Mouse (Mus musculus) C2C12 (cell line): ENCODE data around the gene Zfp341.

Source experiments
- CTCF ChIP-seq: IDR thresholded peaks from one replicate; pipeline ENCODE4 v1.5.1; 2011; ENCODE audit not compliant: control insufficient read depth, insufficient read depth, insufficient read length
- MAX ChIP-seq: IDR thresholded peaks from one replicate; pipeline ENCODE4 v1.6.1; 2011; ENCODE audit warnings: mild to moderate bottlenecking, control low read depth
- MYOD1 ChIP-seq: IDR thresholded peaks from one replicate; pipeline ENCODE4 v1.6.1; 2011; ENCODE audit warnings: low read depth; ENCODE audit not compliant: control insufficient read depth, insufficient read length

DNA sequence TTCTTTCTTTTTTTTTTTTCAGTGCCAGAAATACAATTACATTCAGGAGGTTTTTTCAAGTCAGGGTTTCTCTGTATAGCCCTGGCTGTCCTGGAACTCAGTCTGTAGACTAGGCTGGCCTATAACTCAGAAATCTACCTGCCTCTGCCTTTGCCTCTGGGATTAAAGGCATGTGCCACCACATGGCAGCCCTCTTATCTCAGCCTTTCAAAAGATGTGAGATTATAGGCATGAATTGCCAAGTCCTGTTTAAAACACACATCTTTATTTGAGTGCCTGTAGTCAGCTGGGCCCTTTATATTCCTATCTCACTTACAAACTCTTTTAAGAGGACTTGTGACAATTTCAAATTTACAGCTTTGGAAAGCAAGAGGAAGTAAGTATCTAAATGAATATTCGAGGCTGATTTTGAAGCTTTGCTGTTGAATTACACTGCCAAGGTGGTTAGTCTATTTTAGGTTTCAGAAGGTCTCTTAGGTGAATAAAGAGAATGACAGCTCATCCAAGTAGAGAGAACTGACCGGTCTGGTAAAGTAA is 42.8 kb downstream of the Zfp341 start:
- TF ChIP-seq CTCF = no peak
- TF ChIP-seq MAX = no peak
- no peak for TF ChIP-seq MYOD1
